Mouse (Mus musculus): ENCODE results near the gene Rnf214. TPM values are rescaled to one million over a fixed set of nuclear protein-coding genes. Genes with fewer than 3 reads are reported as not detected.

Gene Rnf214
- total RNA-seq (2023) = 10 to 100 TPM; 28.4 to 33.3 TPM

DNA sequence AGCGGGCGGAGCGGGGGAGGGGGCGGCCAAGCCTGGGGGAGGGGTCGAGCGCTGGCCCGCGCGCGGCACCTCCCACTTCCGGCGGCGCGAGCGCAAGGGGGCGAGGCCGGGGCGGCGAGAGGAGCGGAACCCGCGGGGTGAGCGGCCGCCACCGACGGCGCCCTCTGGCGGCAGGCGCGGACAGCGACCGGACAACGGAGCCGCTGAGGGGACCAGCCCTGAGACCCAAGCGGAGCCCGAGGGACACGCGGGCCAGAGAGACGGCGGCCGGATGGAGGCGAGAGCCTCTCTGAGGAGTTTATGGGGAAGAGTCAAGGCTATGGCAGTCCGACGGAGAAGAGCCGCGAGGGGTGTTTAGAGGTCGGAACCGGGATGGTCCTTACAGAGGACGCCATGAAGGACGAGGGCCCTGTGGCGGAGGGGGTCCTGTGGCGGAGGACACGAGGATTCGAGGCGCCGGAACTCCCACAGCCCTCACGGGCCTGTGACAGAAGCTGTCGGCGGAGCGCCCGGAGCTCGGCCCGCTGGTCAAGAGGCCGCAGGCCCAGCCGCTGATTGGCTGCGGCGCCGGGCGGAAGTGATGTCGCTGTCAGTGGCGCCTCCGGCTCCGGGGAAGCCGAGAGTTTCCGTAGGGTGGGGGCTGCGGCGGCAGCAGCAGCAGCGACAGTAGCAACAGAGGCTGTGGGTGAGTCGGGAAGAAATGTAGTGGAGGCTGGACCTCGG, at the start of gene Rnf214, which contains the start of gene Pcsk7:
TSS of gene Rnf214 (minus strand) at position 557 of the 723 bp plus-strand sequence.
TSS of gene Pcsk7 (plus strand) at position 143 of the 723 bp plus-strand sequence.

DNA sequence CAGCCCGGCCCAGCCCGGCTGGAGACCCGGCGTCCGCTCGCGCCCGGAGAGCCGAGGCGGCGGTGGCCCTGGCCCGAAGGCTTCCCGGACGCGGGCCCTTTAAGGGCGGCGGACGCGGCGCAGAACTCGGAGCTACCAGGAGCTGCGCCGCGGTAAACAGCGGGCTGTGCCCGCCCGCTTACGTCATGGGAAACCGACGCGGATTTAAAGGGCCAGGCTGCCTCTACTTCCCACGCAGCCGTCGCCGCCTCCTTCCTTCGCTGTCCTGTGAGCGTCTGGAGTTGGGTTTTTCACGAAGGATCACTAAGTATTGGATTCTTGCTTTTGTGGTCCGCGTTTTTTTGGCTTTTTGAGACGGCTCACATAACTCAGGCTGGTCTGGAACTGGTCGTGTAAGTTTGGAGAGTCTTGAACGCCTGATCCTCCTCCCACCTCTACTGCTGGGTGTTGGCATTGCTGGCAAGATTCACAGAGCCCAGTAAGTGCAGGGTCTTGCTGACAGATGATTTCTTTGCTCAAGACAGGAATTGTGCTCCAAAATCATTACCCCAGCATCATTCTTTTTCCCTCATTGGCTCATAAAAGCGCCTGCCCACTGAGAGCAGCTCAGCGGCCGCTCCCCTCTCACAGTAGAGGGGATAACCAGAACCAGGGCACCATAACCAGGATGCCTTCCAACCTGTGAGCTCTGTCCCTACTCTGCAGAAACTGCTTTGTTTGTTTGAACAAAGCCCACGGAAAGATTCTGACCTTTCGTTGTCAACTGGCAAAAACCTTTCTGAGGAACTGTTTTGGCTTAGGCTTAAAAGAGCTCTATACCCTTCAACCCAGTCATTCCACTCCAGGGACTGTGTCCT, 48.6 kb upstream of the Rnf214 start, which contains the start of gene Sidt2:
TSS of gene Sidt2 (minus strand) at position 152 of the 857 bp plus-strand sequence.

DNA sequence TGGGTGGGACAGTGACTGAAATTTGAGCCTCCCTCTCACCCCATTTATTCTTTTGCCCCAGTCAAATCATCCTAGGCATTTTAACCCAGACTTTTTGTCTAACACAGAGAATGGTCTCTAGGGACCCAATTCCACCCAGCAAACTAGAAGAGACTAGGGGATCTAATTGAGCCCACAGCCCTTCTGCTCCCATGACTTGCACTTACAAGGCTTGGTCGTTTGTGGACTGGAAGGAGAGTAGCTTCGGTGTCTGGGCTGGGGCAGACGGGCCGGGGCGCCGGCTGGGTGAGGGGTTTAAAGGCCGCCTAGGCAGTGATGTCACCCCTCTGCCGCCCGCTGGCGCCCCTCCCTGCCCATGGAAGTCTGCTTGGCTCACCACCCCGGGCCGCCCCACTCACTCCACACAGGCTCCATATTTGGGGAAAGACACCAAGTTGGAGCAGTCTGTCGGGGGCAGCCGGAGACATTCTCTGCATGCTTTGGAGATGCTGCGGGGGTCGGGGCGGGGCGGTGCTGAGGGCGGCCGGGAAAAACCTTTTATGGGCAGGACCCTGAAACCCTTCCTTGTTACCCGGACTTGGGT, 29.0 kb upstream of the Rnf214 start, which contains the start of gene Tagln:
TSS of gene Tagln (minus strand) at position 431 of the 583 bp plus-strand sequence.

DNA sequence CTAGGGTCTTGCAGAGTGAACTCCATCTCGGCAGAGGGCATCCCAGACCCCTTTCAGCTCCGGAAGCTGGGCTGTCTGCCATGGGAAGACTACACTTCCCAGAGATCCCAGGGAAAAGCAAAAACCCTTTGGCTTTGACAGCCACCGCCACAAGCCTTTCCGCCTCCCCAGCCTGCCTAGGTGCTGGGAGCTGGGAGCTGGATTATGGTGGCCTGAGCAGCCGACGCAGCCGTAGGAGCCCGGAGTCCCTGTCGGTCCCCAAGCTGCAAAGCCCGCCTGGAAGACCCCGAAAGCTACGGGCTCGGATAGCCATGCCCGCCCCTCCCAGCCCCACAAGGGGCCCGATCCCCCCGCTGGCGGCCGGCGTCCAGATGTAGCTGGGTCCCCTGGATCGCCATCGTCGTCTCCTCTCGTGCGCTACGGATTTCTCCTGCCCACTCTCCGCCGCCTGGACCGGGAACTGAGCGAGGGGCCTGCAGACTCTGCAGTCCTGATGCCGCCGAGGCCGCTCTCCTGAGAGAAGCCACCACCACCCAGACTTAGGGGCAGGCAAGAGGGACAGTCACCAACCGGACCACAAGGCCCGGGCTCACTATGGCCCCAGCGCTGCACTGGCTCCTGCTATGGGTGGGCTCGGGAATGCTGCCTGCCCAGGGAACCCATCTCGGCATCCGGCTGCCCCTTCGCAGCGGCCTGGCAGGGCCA, 68.1 kb downstream of the Rnf214 start, which contains the start of gene Bace1:
TSS of gene Bace1 (plus strand) at position 147 of the 705 bp plus-strand sequence.

DNA sequence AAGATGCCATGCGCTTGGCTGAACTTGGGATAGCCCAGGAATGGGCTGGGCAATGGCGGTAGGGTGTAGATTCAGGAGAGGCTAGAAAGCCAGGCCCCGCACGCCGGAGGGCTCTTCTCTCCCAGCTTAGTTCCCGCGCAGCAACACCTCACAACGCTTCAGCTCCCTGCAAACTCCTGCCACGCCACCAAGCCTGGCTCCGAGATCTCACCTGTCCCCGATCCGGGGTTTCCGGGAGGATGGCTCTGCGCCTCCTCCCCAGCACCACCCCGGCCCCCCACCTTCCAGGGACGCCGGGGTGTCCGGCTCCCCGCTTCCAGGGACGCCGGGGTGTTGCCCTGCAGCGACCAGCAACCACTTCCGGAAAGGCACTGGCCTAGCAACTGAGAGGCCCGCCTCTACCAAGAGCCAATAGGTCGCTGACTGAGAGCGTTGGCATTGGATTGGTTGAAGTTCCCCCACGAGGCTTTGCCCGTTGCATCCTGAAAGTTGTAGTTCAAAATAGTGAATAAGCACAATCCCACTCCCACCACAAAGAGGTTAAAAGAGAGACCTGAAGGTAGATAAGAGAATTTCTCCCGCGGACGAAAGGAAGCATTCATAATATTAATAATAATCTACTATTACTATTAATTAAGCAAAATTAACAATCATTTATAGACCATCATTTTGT, 78.3 kb downstream of the Rnf214 start, which contains the start of gene Cep164:
TSS of gene Cep164 (minus strand) at position 401 of the 673 bp plus-strand sequence.

Other genes starting within 250 kb of the Rnf214 start
- 10 to 100 TPM; 22.8 to 27.1 TPM for gene Cep164, start 78.2 kb downstream of the Rnf214 start, total RNA-seq (2023)
- 10 to 100 TPM; 10.9 to 12.5 TPM for gene Bace1, start 68.3 kb downstream of the Rnf214 start, total RNA-seq (2023)
- 10 to 100 TPM; 59.9 to 64.2 TPM for gene Pcsk7, start 414 bp downstream of the Rnf214 start, total RNA-seq (2023)
- gene Tagln, start 29.1 kb upstream of the Rnf214 start, total RNA-seq (2023) = under 1 TPM; 0.31 to 0.58 TPM
- 100 to 1,000 TPM; 229 to 241 TPM for gene Sidt2, start 48.3 kb upstream of the Rnf214 start, total RNA-seq (2023)
- 10 to 100 TPM; 46.4 to 51.3 TPM for gene Pafah1b2, start 105.8 kb upstream of the Rnf214 start, total RNA-seq (2023)
- 10 to 100 TPM; 54.3 to 55.2 TPM for gene Sik3, start 105.9 kb upstream of the Rnf214 start, total RNA-seq (2023)

Data from neutrophil, adult 59 days (primary cell).